Mouse (Mus musculus) CH12F3 (cell line): ENCODE data around the gene Sh3gl2.

ENCODE experiments used
- in situ Hi-C: fragments of 300-500 bp; cut with MboI; formaldehyde crosslinking; loops from 2 replicates; pipeline ENCODE4 v1.14.3; 2020; ENCODE audit warnings: low sequenced_read_pairs

Gene Sh3gl2

DNA sequence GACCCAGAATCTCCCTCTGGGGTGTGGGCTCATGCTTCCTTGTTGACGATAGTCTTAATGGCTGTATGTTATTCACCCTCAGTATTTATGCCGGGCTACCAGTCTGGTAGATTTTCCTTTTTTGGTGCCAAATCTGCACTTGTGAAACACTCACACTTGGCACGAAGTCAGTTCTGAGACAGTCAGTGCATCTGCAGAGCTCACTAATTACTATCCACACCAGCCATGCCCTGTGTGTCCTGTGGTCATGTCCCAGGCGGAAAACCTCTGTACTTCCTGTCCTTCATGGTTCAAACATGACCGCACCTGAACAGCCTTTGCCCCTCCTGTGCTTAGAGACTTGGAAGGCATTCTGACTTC, 23.6 kb downstream of the Sh3gl2 start:
- in situ Hi-C loops = no loop called here

DNA sequence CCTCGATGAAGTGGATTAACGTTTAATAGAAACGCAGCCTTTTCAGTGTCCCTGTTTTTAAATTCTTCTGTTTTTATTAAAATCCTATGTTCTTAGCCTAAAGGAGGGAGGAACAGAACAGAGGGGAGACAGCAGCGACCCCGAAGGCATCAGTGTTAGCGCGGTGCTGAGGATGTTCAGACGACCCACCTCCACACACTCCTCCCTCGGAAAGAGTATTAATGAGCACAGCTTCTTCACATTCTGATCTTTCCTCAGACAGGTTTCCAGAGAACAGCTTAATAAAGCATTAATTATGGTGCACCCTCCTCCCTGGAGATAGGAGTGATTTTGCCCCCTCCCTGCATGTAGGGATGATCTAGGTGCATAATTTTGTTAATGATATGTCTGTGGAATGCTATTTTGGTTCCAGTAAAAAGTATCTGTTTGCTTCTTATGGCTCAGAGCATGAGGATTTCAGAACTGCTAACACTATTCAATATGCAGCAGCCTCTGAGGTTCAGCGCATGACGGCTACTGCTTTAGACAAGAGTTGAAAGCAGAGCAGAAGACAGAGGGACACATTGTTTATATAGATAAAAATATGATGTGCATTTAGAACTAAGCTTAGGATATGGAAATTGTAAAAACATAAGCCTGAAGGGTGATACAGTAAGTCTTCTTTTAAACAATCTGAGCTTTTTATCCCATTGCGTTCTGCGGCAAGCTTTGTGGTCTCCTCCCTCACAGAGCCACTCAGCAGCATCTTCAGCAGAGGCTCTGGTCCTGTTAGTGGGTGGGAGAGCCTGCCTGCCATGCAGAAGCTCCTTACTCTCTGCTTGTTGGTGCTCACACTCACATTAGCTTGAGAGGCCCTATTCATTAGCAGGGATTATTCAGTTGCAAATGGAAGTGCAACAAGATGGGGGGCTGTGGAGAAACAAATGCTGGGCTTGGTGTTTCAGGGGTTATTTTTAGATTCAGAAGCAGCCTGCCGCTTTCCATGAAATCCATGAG, 27.8 kb downstream of the Sh3gl2 start:
- in situ Hi-C loops = no loop called here

DNA sequence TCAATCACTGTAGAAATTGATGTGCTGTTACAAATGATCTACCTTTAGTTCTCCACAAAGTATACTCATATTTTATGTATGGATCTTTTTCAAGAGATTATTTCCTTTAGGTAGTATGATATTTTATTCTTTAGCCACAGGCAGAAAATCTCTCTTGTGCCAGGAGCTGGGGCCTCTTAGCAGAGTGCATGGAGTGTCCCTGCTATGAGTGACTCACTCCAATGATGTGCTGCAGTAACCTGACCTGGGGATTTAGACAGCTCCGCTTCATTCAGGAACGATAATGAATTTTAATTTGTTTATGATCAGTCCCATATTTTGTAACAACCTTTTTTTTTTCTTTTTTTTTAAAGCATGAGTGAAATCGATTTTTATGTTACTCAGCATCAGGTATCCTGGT, 36.7 kb downstream of the Sh3gl2 start:
- in situ Hi-C loops = no loop called here

GRCm38 (mm10) chr4:85242562-85242961, 37.6 kb downstream of the Sh3gl2 start:
- in situ Hi-C loops = no loop called here

GRCm38 (mm10) chr4:85248673-85249072, 43.7 kb downstream of the Sh3gl2 start:
- in situ Hi-C loops = no loop called here

- in situ Hi-C loops = no loop called here
Measured at GRCm38 (mm10) chr4:85250271-85250670, 45.3 kb downstream of the Sh3gl2 start.

DNA sequence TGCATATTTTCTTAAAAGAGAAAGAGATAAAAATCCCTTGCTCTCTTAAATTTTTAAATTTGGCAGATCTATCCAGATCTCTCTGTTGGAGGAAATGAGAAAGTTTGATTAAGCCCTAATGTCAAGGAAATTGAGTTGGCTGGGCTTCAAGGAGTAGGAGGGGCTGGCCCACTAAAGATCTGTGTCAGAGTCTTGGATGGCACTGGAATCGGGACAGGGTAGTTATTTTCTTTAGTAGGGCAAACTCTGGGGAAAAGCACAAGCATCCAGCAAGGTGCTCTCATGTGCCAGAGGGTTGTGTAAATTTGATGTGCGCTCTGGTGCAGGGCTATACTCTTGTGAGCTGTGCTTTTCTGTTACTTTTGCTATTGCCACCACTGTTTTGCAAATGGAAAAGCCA, 45.9 kb downstream of the Sh3gl2 start:
- in situ Hi-C loops = no loop called here

DNA sequence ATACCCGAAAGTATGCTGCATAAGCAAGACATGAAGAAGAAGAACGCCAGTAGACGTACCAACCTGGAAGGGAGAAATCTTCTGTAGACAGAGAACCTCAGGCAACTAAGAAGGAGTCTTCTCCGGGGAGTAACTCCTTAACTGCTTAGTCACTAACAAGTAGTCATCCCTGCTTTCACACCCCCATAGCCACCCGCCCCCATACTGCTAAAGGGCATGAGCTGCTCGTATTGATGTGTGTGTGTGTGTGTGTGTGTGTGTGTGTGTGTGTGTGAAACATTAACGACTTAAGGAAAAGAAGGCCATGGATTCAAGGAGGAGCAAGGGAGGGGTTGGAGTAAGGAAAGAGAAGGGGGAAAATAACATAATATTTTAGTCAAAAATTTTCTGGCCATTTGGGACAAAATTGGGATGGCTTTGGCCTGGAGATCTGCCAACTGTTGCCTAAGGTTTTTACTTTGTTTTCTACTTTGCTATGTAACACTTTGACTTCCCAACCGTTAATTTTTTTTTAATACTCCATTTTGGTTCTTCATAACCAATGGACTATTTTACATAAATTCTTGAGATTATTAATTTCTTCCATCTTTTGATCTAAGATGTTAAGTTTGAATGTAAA, 51.0 kb downstream of the Sh3gl2 start:
- in situ Hi-C loops = no loop called here

- in situ Hi-C loops = no loop called here
Measured at GRCm38 (mm10) chr4:85256461-85257202, 51.7 kb downstream of the Sh3gl2 start.

DNA sequence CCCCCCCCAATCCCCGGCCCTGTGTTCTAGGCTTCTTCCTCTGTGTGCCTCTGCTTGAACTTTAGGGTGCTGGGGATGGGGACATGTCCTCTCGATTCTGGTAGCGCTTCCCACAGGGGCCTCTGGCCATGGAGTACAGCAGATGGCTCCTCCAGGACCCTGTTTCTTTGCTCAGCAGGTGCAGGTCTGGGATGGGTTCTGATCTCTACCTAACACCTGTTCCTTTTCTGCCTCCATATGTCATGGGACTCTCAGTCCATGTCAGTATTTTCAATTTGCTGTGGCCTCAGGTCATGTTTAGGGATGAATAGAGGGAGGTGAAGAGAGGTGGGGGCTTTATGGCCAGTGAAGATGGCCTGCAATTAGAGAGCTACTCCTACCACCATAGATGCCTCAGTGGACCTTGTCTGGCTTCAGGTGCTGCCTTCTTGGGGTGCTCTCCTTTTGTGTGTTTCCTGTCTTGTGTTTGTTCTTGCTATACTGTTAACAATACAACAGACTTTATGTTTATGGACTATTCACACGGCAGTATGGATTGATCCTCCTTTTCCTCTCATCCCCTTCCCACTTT, 52.9 kb downstream of the Sh3gl2 start:
- in situ Hi-C loops = no loop called here

GRCm38 (mm10) chr4:85260687-85261658, 56.0 kb downstream of the Sh3gl2 start:
- in situ Hi-C loops = no loop called here

GRCm38 (mm10) chr4:85262146-85262545, 57.2 kb downstream of the Sh3gl2 start:
- in situ Hi-C loops = no loop called here

- in situ Hi-C loops = no loop called here
Measured at GRCm38 (mm10) chr4:85262606-85263005, 57.7 kb downstream of the Sh3gl2 start.

GRCm38 (mm10) chr4:85267456-85267855, 62.5 kb downstream of the Sh3gl2 start:
- in situ Hi-C loops = no loop called here

GRCm38 (mm10) chr4:85272877-85273276, 68.0 kb downstream of the Sh3gl2 start:
- in situ Hi-C loops = no loop called here

GRCm38 (mm10) chr4:85273452-85273851, 68.5 kb downstream of the Sh3gl2 start:
- in situ Hi-C loops = no loop called here

GRCm38 (mm10) chr4:85283151-85283550, 78.2 kb downstream of the Sh3gl2 start:
- in situ Hi-C loops = no loop called here

DNA sequence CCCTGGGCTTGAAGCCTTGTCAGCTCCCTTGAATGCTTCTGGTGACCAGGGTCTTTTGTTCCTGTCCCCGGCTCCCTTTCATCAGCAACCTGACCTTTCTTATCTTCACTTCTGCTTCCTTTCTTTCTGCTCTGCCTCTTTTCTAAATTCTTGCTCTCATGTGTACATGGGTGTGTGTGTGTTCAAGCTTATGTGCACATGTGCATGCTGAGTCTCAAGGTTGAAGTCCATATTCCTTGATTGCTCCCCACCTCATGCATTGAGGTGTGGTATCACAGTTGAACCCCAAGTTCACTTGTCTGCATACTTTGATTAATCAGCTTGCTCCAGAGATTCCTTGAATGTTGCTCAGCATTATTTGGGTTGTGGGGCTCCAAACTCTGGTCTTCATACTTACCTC, 85.1 kb downstream of the Sh3gl2 start:
- in situ Hi-C loops = no loop called here

DNA sequence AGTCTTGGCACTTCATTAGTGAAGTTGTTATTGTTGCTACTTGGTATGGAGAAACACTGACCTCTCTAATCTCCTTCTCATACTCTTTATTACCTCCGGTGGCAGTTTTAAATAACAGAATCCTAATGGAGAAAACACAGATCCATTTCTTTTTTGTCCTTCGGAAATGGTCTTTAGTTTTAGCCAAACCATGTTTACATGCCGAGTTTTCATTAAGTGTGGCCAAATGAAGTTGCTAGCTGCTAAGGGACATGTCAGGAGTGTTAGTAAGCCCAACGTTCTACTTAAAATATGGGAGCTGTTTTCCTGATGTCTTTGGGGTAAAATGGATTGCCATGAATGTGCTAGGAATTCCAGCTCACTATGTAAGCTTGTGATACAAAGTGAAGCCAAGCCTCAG, 86.4 kb downstream of the Sh3gl2 start:
- in situ Hi-C loops = no loop called here

GRCm38 (mm10) chr4:85293368-85293767, 88.4 kb downstream of the Sh3gl2 start:
- in situ Hi-C loops = no loop called here
